Mouse (Mus musculus): ENCODE data around the gene Mrps15.
"Not testable (repeated sequence)": the region's sequence is repeated elsewhere in the genome, so short reads cannot be mapped to it uniquely, and the experiment has no call there.

Mrps15 gene

GRCm38 (mm10) chr4:126077833-126078232 is 31.1 kb downstream of the Mrps15 start:
- DNase-seq (ENCODE audit: low read depth, low spot score): no peak

GRCm38 (mm10) chr4:126079266-126079665 is 32.5 kb downstream of the Mrps15 start:
- DNase-seq (ENCODE audit: low read depth, low spot score): no peak

- no peak for DNase-seq (ENCODE audit: low read depth, low spot score)
These were observed 34.9 kb downstream of the Mrps15 start for GRCm38 (mm10) chr4:126081601-126082000.

GRCm38 (mm10) chr4:126083021-126083420 is 36.3 kb downstream of the Mrps15 start:
- no peak for DNase-seq (ENCODE audit: low read depth, low spot score)

- no peak for DNase-seq (ENCODE audit: low read depth, low spot score)
These were observed 37.7 kb downstream of the Mrps15 start for GRCm38 (mm10) chr4:126084382-126084781.

GRCm38 (mm10) chr4:126085996-126086576 is 39.4 kb downstream of the Mrps15 start:
- peak; percentile 71 for DNase-seq (ENCODE audit: low read depth, low spot score)

- DNase-seq (ENCODE audit: low read depth, low spot score): no peak
These were observed 43.5 kb downstream of the Mrps15 start for GRCm38 (mm10) chr4:126090101-126090847.

- DNase-seq (ENCODE audit: low read depth, low spot score): no peak
These were observed 44.1 kb downstream of the Mrps15 start for GRCm38 (mm10) chr4:126090848-126091124.

GRCm38 (mm10) chr4:126091873-126092272 is 45.1 kb downstream of the Mrps15 start:
- no peak for DNase-seq (ENCODE audit: low read depth, low spot score)

- DNase-seq (ENCODE audit: low read depth, low spot score): not testable (repeated sequence)
These were observed 49.1 kb downstream of the Mrps15 start for GRCm38 (mm10) chr4:126095622-126096430.

- peak; percentile 82 for DNase-seq (ENCODE audit: low read depth, low spot score)
These were observed 49.9 kb downstream of the Mrps15 start, which contains the start of gene Lsm10 for GRCm38 (mm10) chr4:126096464-126097111. TSS of gene Lsm10 (plus strand) at chr4:126096623.

GRCm38 (mm10) chr4:126097711-126098253 is 51.1 kb downstream of the Mrps15 start:
- no peak for DNase-seq (ENCODE audit: low read depth, low spot score)

GRCm38 (mm10) chr4:126099365-126099764 is 52.6 kb downstream of the Mrps15 start:
- no peak for DNase-seq (ENCODE audit: low read depth, low spot score)

- no peak for DNase-seq (ENCODE audit: low read depth, low spot score)
These were observed 54.0 kb downstream of the Mrps15 start for GRCm38 (mm10) chr4:126100764-126101163.

GRCm38 (mm10) chr4:126102061-126102841 is 55.5 kb downstream of the Mrps15 start:
- no peak for DNase-seq (ENCODE audit: low read depth, low spot score)

- peak; percentile 67 for DNase-seq (ENCODE audit: low read depth, low spot score)
These were observed 56.4 kb downstream of the Mrps15 start for GRCm38 (mm10) chr4:126103057-126103581.

GRCm38 (mm10) chr4:126103590-126104068 is 56.9 kb downstream of the Mrps15 start, which contains the start of gene Stk40:
TSS of gene Stk40 (plus strand) at chr4:126103957.
- DNase-seq (ENCODE audit: low read depth, low spot score): peak; percentile 97

- no peak for DNase-seq (ENCODE audit: low read depth, low spot score)
These were observed 57.7 kb downstream of the Mrps15 start for GRCm38 (mm10) chr4:126104261-126105075.

Data from retina, postnatal 7 days (tissue).